In genomic region chr3:52198751-52199738, GRCm38 (mm10) we compare ENCODE assay signal across 8 mouse cellular contexts.
A peak's percentile ranks its signal among the peaks of the same experiment; 100 is the strongest.
DNase-seq lines count a peak whose midpoint lies in the region; ATAC-seq and TF ChIP-seq lines count a peak whose summit lies in the region.

No protein-coding gene starts in this region.

- ATAC-seq in intestine, embryonic 15.5 days = no peak
- ATAC-seq in lung, embryonic 16.5 days (ENCODE audit: low read depth) = no peak

- 53% methylated on average over 17 of the region's 17 CpGs for WGBS in intestine, embryonic 15.5 days
- WGBS in lung, embryonic 16.5 days = 45% methylated on average over 17 of the region's 17 CpGs

- H3K27ac ChIP-seq in intestine, embryonic 15.5 days = no peak overlapping the region
- H3K27ac ChIP-seq in lung, embryonic 16.5 days (ENCODE audit: low read length) = no peak overlapping the region

- H3K4me3 ChIP-seq in C2C12 (ENCODE audit: insufficient read depth, poor library complexity, severe bottlenecking) = peak overlapping the region; percentile 19
- no peak overlapping the region for H3K4me3 ChIP-seq in intestine, embryonic 15.5 days (replicated peaks)
- H3K4me3 ChIP-seq in lung, embryonic 16.5 days (ENCODE audit: low read length) = peak overlapping the region; percentile 23; the same call in 1 of the 2 replicates

- H3K9me3 ChIP-seq in intestine, embryonic 15.5 days = no peaks in the 10 kb centered on the region
- no peaks in the 10 kb centered on the region for H3K9me3 ChIP-seq in lung, embryonic 16.5 days (ENCODE audit: control insufficient read depth, low read length)

- no peak overlapping the region for H3K9ac ChIP-seq in intestine, embryonic 15.5 days
- H3K9ac ChIP-seq in lung, embryonic 16.5 days (ENCODE audit: low read length) = no peak overlapping the region

- TF ChIP-seq CTCF in C2C12 (IDR thresholded peaks at IDR 0.05; ENCODE audit: control insufficient read depth, insufficient read depth, insufficient read length) = no peak

- H3K79me3 ChIP-seq in C2C12 (ENCODE audit: low read depth) = no peaks in the 10 kb centered on the region

- H3K4me1 ChIP-seq in intestine, embryonic 15.5 days (replicated peaks) = peaks cover 9% of the 10 kb centered on the region
- H3K4me1 ChIP-seq in lung, embryonic 16.5 days (replicated peaks; ENCODE audit: control insufficient read depth, insufficient read depth, low read length) = peaks cover 21% of the 10 kb centered on the region

- peak overlapping the region; percentile 22 for H3ac ChIP-seq in C2C12 (ENCODE audit: control insufficient read depth, insufficient read length, low read depth)

- H3K36me3 ChIP-seq in C2C12 (ENCODE audit: control insufficient read depth, insufficient read depth) = no peaks in the 10 kb centered on the region
- H3K36me3 ChIP-seq in intestine, embryonic 15.5 days = no peaks in the 10 kb centered on the region
- H3K36me3 ChIP-seq in lung, embryonic 16.5 days (ENCODE audit: control insufficient read depth, insufficient read depth, low read length) = no peaks in the 10 kb centered on the region

- H3K27me3 ChIP-seq in C2C12 (ENCODE audit: control insufficient read depth, insufficient read depth, insufficient read length) = no peaks in the 10 kb centered on the region
- no peaks in the 10 kb centered on the region for H3K27me3 ChIP-seq in intestine, embryonic 15.5 days (replicated peaks)
- no peaks in the 10 kb centered on the region for H3K27me3 ChIP-seq in lung, embryonic 16.5 days (ENCODE audit: control insufficient read depth, insufficient read depth, low read depth, low read length)

- H3K4me2 ChIP-seq in intestine, embryonic 15.5 days (replicated peaks) = peak overlapping the region; percentile 45
- peak overlapping the region; percentile 44 for H3K4me2 ChIP-seq in lung, embryonic 16.5 days (ENCODE audit: low read depth, low read length)

- peak; percentile 25 for DNase-seq in cerebellum, adult 9-11 months
- DNase-seq in cerebellum, postnatal 4 days (ENCODE audit: low spot score in 2 of 2) = no peak
- peak; percentile 9 for DNase-seq in c-Kit-positive CD71-positive TER-119-positive erythroid progenitor cells, embryonic 14.5 days (ENCODE audit: low spot score)
- DNase-seq in thymus, postnatal 25 days = peak; percentile 29
- no peak for DNase-seq in retina, postnatal 1 day

- H3K79me2 ChIP-seq in C2C12 (ENCODE audit: control insufficient read depth, insufficient read depth) = no peaks in the 10 kb centered on the region

TF ChIP-seq in C2C12, 6 proteins besides CTCF, POLR2A, EP300 and RAD21:
- TF ChIP-seq MYOD1 (IDR thresholded peaks at IDR 0.05; ENCODE audit: control insufficient read depth, insufficient read length, low read depth) = peak; percentile 69
- TF ChIP-seq MYOG (IDR thresholded peaks at IDR 0.05; ENCODE audit: control insufficient read depth, extremely low read depth, insufficient read length) = no peak
- TF ChIP-seq FOSL1 (IDR thresholded peaks at IDR 0.05; ENCODE audit: insufficient read depth, low read length, poor library complexity, severe bottlenecking) = peak; percentile 62
- no peak for TF ChIP-seq CEBPB (IDR thresholded peaks at IDR 0.05; ENCODE audit: low read depth)
- TF ChIP-seq USF1 (IDR thresholded peaks at IDR 0.05; ENCODE audit: low read depth) = no peak
- no peak for TF ChIP-seq MAX (IDR thresholded peaks at IDR 0.05)

Comparison
In these comparisons a context has a peak if more than half of its experiments do, and no peak if none do; other contexts are left out.
1. DNase-seq: peak in cerebellum, adult 9-11 months (single experiment), c-Kit-positive CD71-positive TER-119-positive erythroid progenitor cells, embryonic 14.5 days (single experiment) and thymus, postnatal 25 days (single experiment); none in cerebellum, postnatal 4 days (0 of 2) and retina, postnatal 1 day (single experiment).